Mouse (Mus musculus): Measurements from ENCODE around the gene Dmd.

DNA sequence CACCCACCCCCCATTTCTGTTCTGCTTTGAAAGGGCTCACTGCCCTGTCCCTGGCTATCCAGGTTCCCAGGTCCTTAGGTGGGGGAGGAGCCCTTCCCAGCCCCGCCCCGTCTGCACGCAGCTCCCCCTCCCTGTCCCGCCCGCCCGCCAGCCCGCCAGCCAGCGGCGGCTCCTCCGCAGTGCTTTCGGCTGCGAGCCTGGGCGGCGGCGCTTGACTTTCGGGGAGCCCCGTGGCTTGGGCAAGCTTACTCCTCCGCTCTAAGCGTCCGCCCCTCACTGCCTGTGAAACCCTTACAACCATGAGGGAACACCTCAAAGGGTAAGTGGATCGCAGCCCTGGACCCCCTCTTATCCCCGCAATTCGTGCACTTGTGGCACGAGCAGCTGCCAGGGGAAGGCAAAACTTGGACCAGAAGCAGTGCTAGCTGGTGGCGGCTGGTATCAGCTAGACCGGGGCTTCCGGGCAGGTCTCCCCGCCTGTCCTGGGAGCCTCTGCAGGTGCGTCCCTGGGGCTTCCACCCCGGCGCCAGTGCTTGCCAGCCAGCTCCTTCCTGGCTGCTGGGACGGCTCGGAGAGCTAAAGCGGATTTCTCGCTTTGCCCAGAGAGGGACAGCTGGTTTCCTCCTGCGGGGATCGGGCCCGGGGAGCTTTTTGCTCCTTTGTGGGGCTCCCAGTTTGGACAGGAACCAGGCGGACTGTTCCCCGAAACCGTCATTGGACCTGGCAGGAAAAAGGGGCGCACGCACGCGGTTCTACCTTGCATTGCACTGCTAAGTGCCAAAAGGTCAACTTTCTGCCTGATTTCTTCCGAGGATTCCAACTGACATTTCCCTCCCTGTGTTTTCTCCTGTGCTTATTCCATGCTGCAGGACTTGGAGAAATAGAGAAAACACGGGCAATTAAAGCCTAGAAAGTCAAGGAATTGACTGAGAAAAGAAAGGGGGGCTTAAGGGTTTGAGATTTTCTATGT, 2099.8 kb downstream of the Dmd start:
- no peak for TF ChIP-seq CTCF (IDR thresholded peaks at IDR 0.05; ENCODE audit: extremely low read depth, insufficient read depth, low read length)
- TF ChIP-seq POLR2A (IDR thresholded peaks at IDR 0.05; ENCODE audit: extremely low read depth, insufficient read depth, low read length): no peak

Measured in cortical plate, adult 2 months (tissue).